Mouse (Mus musculus) CH12.LX (cell line): ENCODE results near the gene Ugt2b1. TPM values are rescaled to one million over a fixed set of nuclear protein-coding genes. Genes with fewer than 3 reads are reported as not detected.

Source experiments
- DNase-seq: peaks from one replicate; pipeline ENCODE4 v3.0.0-alpha.2; 2013; ENCODE audit errors: extremely low read depth
- H3K27ac ChIP-seq: 2 replicates; pipeline ENCODE4 v1.5.1; 2012; ENCODE audit warnings: low read depth, mild to moderate bottlenecking, control low read depth, moderate library complexity; ENCODE audit not compliant: insufficient read depth
- H3K27me3 ChIP-seq: replicated peaks from 2 replicates; pipeline ENCODE3; 2012; ENCODE audit warnings: inconsistent platforms
- H3K36me3 ChIP-seq, 2 experiments: replicated peaks in 1 of 2; 2 replicates each; pipeline versions ENCODE3 to v1.6.1; 2012; ENCODE audit warnings: inconsistent platforms in 1 of 2, low read length in 1 of 2, mild to moderate bottlenecking in 1 of 2, mixed read lengths in 1 of 2, moderate library complexity in 1 of 2; ENCODE audit not compliant: control insufficient read depth in 1 of 2, insufficient read depth in 1 of 2
- H3K4me1 ChIP-seq, 2 experiments: 2 replicates each; pipeline ENCODE4 v1.6.1; 2012; ENCODE audit warnings: inconsistent platforms in 1 of 2, moderate library complexity in 1 of 2; ENCODE audit not compliant: insufficient read depth in 2 of 2, control insufficient read depth in 1 of 2
- H3K4me2 ChIP-seq: 2 replicates; pipeline ENCODE4 v1.6.1; 2012; ENCODE audit warnings: low read depth, mild to moderate bottlenecking, control low read depth; ENCODE audit not compliant: poor library complexity, insufficient read depth, severe bottlenecking
- H3K4me3 ChIP-seq, 3 experiments: fragments of 150-350 bp in 1 of 3; sonication (generic) in 1 of 3; replicated peaks in 1 of 3; 2 replicates each; pipeline versions ENCODE3 to v1.5.1; 2011 to 2012; ENCODE audit warnings: low read depth in 2 of 3, low read length in 2 of 3, mild to moderate bottlenecking in 2 of 3, moderate library complexity in 2 of 3, control low read depth in 1 of 3, improper control_type of control experiment in 1 of 3, inconsistent platforms in 1 of 3, mixed read lengths in 1 of 3; ENCODE audit not compliant: poor library complexity in 1 of 3
- H3K79me2 ChIP-seq: replicated peaks from 2 replicates; pipeline ENCODE4 v1.6.1; 2012; ENCODE audit warnings: mild to moderate bottlenecking, moderate library complexity; ENCODE audit not compliant: control insufficient read depth, poor library complexity, insufficient read depth, severe bottlenecking; ENCODE audit errors: extremely low read depth
- H3K9ac ChIP-seq: 2 replicates; pipeline ENCODE4 v1.6.1; 2012; ENCODE audit warnings: low read depth, mild to moderate bottlenecking, control low read depth, moderate library complexity; ENCODE audit not compliant: insufficient read depth
- H3K9me3 ChIP-seq: replicated peaks from 2 replicates; pipeline ENCODE3; 2012; ENCODE audit warnings: low read length, inconsistent platforms, mixed read lengths
- CHD1 ChIP-seq: IDR thresholded peaks from 2 replicates; pipeline ENCODE4 v1.6.1; 2012; ENCODE audit warnings: low read depth, low read length, improper control_type of control experiment, inconsistent platforms
- CHD2 ChIP-seq: IDR thresholded peaks from 2 replicates; pipeline ENCODE4 v1.6.1; 2011; ENCODE audit warnings: low read length, improper control_type of control experiment
- CTCF ChIP-seq, 2 experiments: IDR thresholded peaks in 1 of 2; conservative IDR thresholded peaks in 1 of 2; 2 replicates each; pipeline ENCODE4 v1.5.1; 2011 to 2012; ENCODE audit warnings: low read depth in 2 of 2, low read length in 2 of 2, improper control_type of control experiment in 1 of 2, inconsistent platforms in 1 of 2, mild to moderate bottlenecking in 1 of 2, moderate library complexity in 1 of 2
- ELF1 ChIP-seq: IDR thresholded peaks from 2 replicates; pipeline ENCODE4 v1.6.1; 2014; ENCODE audit warnings: low read depth, mild to moderate bottlenecking, inconsistent platforms, low read length, improper control_type of control experiment
- HCFC1 ChIP-seq: IDR thresholded peaks from 2 replicates; pipeline ENCODE4 v1.6.1; 2012; ENCODE audit warnings: low read depth, mild to moderate bottlenecking, inconsistent platforms, low read length, improper control_type of control experiment
- MAFK ChIP-seq: IDR thresholded peaks from 2 replicates; pipeline ENCODE4 v1.6.1; 2011; ENCODE audit warnings: low read length, improper control_type of control experiment; ENCODE audit not compliant: insufficient replicate concordance
- MAX ChIP-seq: IDR thresholded peaks from 2 replicates; pipeline ENCODE4 v1.6.1; 2011; ENCODE audit warnings: low read length, improper control_type of control experiment
- MEF2A ChIP-seq: IDR thresholded peaks from 2 replicates; pipeline ENCODE4 v1.6.1; 2014; ENCODE audit warnings: low read depth, mild to moderate bottlenecking, inconsistent platforms, low read length, improper control_type of control experiment, borderline replicate concordance
- NELFE ChIP-seq: IDR thresholded peaks from 2 replicates; pipeline ENCODE4 v1.6.1; 2011; ENCODE audit warnings: low read depth, low read length, improper control_type of control experiment
- NRF1 ChIP-seq: IDR thresholded peaks from 2 replicates; pipeline ENCODE4 v1.6.1; 2014; ENCODE audit warnings: low read depth, mild to moderate bottlenecking, inconsistent platforms, low read length, improper control_type of control experiment, moderate library complexity
- RAD21 ChIP-seq: IDR thresholded peaks from 2 replicates; pipeline ENCODE4 v1.6.1; 2011; ENCODE audit warnings: low read depth, mild to moderate bottlenecking, low read length, improper control_type of control experiment, moderate library complexity
- SIN3A ChIP-seq: IDR thresholded peaks from 2 replicates; pipeline ENCODE4 v1.6.1; 2012; ENCODE audit warnings: low read length, improper control_type of control experiment, inconsistent platforms
- TBP ChIP-seq: conservative IDR thresholded peaks from 2 replicates; pipeline ENCODE4 v1.6.1; 2011; ENCODE audit warnings: low read depth, low read length, improper control_type of control experiment
- USF2 ChIP-seq: conservative IDR thresholded peaks from 2 replicates; pipeline ENCODE4 v1.6.1; 2011; ENCODE audit warnings: low read depth, low read length, improper control_type of control experiment
- ZNF384 ChIP-seq: IDR thresholded peaks from 2 replicates; pipeline ENCODE4 v1.6.1; 2012; ENCODE audit warnings: low read depth, low read length, improper control_type of control experiment, inconsistent platforms
- dilution Hi-C: fragments of 300-500 bp; cut with MboI; formaldehyde crosslinking; loops from 2 replicates; pipeline ENCODE4 v1.14.3; 2020; ENCODE audit warnings: low sequenced_read_pairs; ENCODE audit not compliant: extremely low pct_unique_long_range_greater_than_20kb, extremely low pct_ligation_motif_present
- in situ Hi-C: fragments of 300-500 bp; cut with MboI; formaldehyde crosslinking; loops from 3 replicates; pipeline ENCODE4 v1.14.3; 2019; ENCODE audit warnings: low sequenced_read_pairs, low pct_ligation_motif_present, low pct_unique_long_range_greater_than_20kb, mixed read lengths
- polyA plus RNA-seq: library from polyadenylated mRNA; unstranded; fragments of >175 nt; gene quantifications from 2 replicates; pipeline ENCODE4 v1.2.1, GENCODE M21; 2012; ENCODE audit warnings: low read depth; ENCODE audit not compliant: insufficient read length
- total RNA-seq, 2 experiments: library from RNA; depleted of rRNA; stranded (reverse); fragments of 300-350 nt in 1 of 2; fragments of >200 nt in 1 of 2; gene quantifications; 2 replicates each; pipeline ENCODE4 v1.2.3; 2012 to 2014

The Ugt2b1 gene
- total and polyA plus RNA-seq, 3 experiments: not detected

- in situ Hi-C loops (no loop called here), dilution Hi-C loops (no loop called here)
These were observed 14.8 kb downstream of the Ugt2b1 start for GRCm38 (mm10) chr5:86911357-86912099.

GRCm38 (mm10) chr5:86910770-86911169 lies 15.6 kb downstream of the Ugt2b1 start:
- Histone ChIP-seq H3K79me2 (no peaks in the 10 kb centered on the region), H3K4me2 (no peak overlapping the region), H3K27ac (no peak overlapping the region), H3K27me3 (no peaks in the 10 kb centered on the region), H3K36me3 (no peaks in the 10 kb centered on the region), H3K4me3 (no peak overlapping the region)
- dilution Hi-C loops: no loop called here
- TF ChIP-seq NRF1: no peak
- TF ChIP-seq ZNF384: no peak
- TF ChIP-seq RAD21: no peak
- TF ChIP-seq USF2: no peak
- TF ChIP-seq CHD2: no peak
- no peak for TF ChIP-seq MEF2A
- TF ChIP-seq CTCF (conservative IDR thresholded peaks at IDR 0.05 in 1 of 2, IDR thresholded peaks at IDR 0.05 in 1 of 2; ENCODE audit: low read depth in 2 of 2, low read length in 2 of 2): no peak
- no peak for TF ChIP-seq MAFK
- TF ChIP-seq SIN3A: no peak
- TF ChIP-seq, all 38 proteins: peak for 0
- no peak for DNase-seq
- in situ Hi-C loops: no loop called here
- H3K9me3 ChIP-seq: no peaks in the 10 kb centered on the region
- H3K4me1 ChIP-seq: no peaks in the 10 kb centered on the region
- H3K9ac ChIP-seq: no peak overlapping the region

More at GRCm38 (mm10) chr5:86911357-86912099, 14.8 kb downstream of the Ugt2b1 start:
- no peak overlapping the region for H3K4me2 ChIP-seq
- no peak overlapping the region for H3K27ac ChIP-seq
- no peaks in the 10 kb centered on the region for H3K79me2 ChIP-seq
- H3K4me1 ChIP-seq: no peaks in the 10 kb centered on the region
- H3K4me3 ChIP-seq: no peak overlapping the region
- no peaks in the 10 kb centered on the region for H3K27me3 ChIP-seq
- TF ChIP-seq CHD1: no peak
- TF ChIP-seq NRF1: no peak
- TF ChIP-seq ELF1: no peak
- no peak for TF ChIP-seq MAX
- TF ChIP-seq TBP: no peak
- TF ChIP-seq SIN3A: no peak
- no peak for TF ChIP-seq HCFC1
- TF ChIP-seq MAFK: no peak
- TF ChIP-seq NELFE: no peak
- no peak for TF ChIP-seq CTCF (conservative IDR thresholded peaks at IDR 0.05 in 1 of 2, IDR thresholded peaks at IDR 0.05 in 1 of 2; ENCODE audit: low read depth in 2 of 2, low read length in 2 of 2)
- no peak for DNase-seq
- H3K9ac ChIP-seq: no peak overlapping the region
- no peaks in the 10 kb centered on the region for H3K36me3 ChIP-seq
- no peaks in the 10 kb centered on the region for H3K9me3 ChIP-seq
